Mouse (Mus musculus) megakaryocyte, embryonic 14.5 days (primary cell): ENCODE results near the gene Atf7.

Experiments
- FLI1 ChIP-seq: IDR thresholded peaks from 2 replicates; pipeline ENCODE4 v1.6.1; 2012; ENCODE audit warnings: low read length, inconsistent platforms, mixed read lengths
- GATA1 ChIP-seq: IDR thresholded peaks from 3 replicates; pipeline ENCODE4 v1.6.1; 2012; ENCODE audit warnings: mixed read lengths, low read length, inconsistent platforms, borderline replicate concordance

GRCm38 (mm10) chr15:102510590-102511284, 114.5 kb downstream of the Atf7 start:
- TF ChIP-seq GATA1 = no peak
- TF ChIP-seq FLI1 = no peak
